Mouse (Mus musculus) cerebellum, postnatal 14 days (tissue): ENCODE data around the gene Tbc1d20.
"Not testable (repeated sequence)": the region's sequence is repeated elsewhere in the genome, so short reads cannot be mapped to it uniquely, and the experiment has no call there.

Source experiments
- DNase-seq, 2 experiments: peaks; one replicate each; pipeline ENCODE4 v3.0.0; 2021; ENCODE audit warnings: mixed read lengths in 2 of 2

Gene Tbc1d20

GRCm38 (mm10) chr2:152327980-152328379 is 34.4 kb downstream of the Tbc1d20 start:
- DNase-seq = no peak

- DNase-seq = no peak
Observed at GRCm38 (mm10) chr2:152330858-152331423, 37.3 kb downstream of the Tbc1d20 start.

GRCm38 (mm10) chr2:152332101-152332825 is 38.6 kb downstream of the Tbc1d20 start, which contains the start of gene Rbck1:
Rbck1 (minus strand) TSS chr2:152332653.
- peak; percentile 92 to 95 for DNase-seq

- no peak for DNase-seq
Observed at GRCm38 (mm10) chr2:152333345-152334006, 39.8 kb downstream of the Tbc1d20 start.

- DNase-seq = no peak
Observed at GRCm38 (mm10) chr2:152335289-152335820, 41.7 kb downstream of the Tbc1d20 start.

- DNase-seq = peak; percentile 49 to 53
Observed at GRCm38 (mm10) chr2:152336856-152337255, 43.2 kb downstream of the Tbc1d20 start.

- DNase-seq = no peak
Observed at GRCm38 (mm10) chr2:152337591-152338212, 44.1 kb downstream of the Tbc1d20 start.

GRCm38 (mm10) chr2:152338319-152338718 is 44.7 kb downstream of the Tbc1d20 start:
- no peak for DNase-seq

GRCm38 (mm10) chr2:152339631-152340179 is 46.1 kb downstream of the Tbc1d20 start:
- peak; percentile 63 to 68 for DNase-seq

GRCm38 (mm10) chr2:152343329-152344213 is 49.9 kb downstream of the Tbc1d20 start, which contains the start of gene Trib3:
Trib3 (minus strand) TSS chr2:152344032.
- DNase-seq = peak; percentile 83 to 89

- no peak for DNase-seq
Observed at GRCm38 (mm10) chr2:152344361-152344760, 50.7 kb downstream of the Tbc1d20 start.

GRCm38 (mm10) chr2:152344909-152345308 is 51.3 kb downstream of the Tbc1d20 start:
- DNase-seq = no peak

- no peak for DNase-seq
Observed at GRCm38 (mm10) chr2:152345393-152345792, 51.8 kb downstream of the Tbc1d20 start.

GRCm38 (mm10) chr2:152346776-152347465 is 53.3 kb downstream of the Tbc1d20 start:
- no peak for DNase-seq

GRCm38 (mm10) chr2:152347722-152348121 is 54.1 kb downstream of the Tbc1d20 start:
- DNase-seq = no peak

GRCm38 (mm10) chr2:152349205-152349604 is 55.6 kb downstream of the Tbc1d20 start:
- no peak for DNase-seq

GRCm38 (mm10) chr2:152349842-152350540 is 56.4 kb downstream of the Tbc1d20 start:
- peak in 1 of 2 experiments; percentile 62 for DNase-seq

GRCm38 (mm10) chr2:152357254-152357653 is 63.6 kb downstream of the Tbc1d20 start:
- no peak for DNase-seq

GRCm38 (mm10) chr2:152358977-152359376 is 65.3 kb downstream of the Tbc1d20 start:
- not testable (repeated sequence) for DNase-seq

GRCm38 (mm10) chr2:152359616-152360015 is 66.0 kb downstream of the Tbc1d20 start:
- no peak for DNase-seq
